Mouse (Mus musculus) gastrocnemius, postnatal 14 days (tissue): ENCODE data around the gene 1110051M20Rik. TPM values are rescaled to one million over a fixed set of nuclear protein-coding genes. Genes with fewer than 3 reads are reported as not detected.

Source experiments
- DNase-seq: peaks from one replicate; pipeline ENCODE4 v3.0.0; 2021; ENCODE audit warnings: mixed read lengths
- intact Hi-C: fragments of 180-260 bp; cut with DNase I; formaldehyde crosslinking; loops from one replicate; pipeline ENCODE4 v1.15.1; 2025; ENCODE audit warnings: low total_unique reads
- total RNA-seq, 2 experiments: library from RNA; stranded (reverse); gene quantifications; 2 replicates each; pipeline ENCODE4 v1.2.3; 2021

The 1110051M20Rik gene
- total RNA-seq, 2 experiments from 2014 or later = 11.3 to 13.2 TPM

GRCm38 (mm10) chr2:91429915-91430599 is 14.4 kb downstream of the 1110051M20Rik start:
- intact Hi-C loops = no loop called here
- DNase-seq = no peak

- intact Hi-C loops = no loop called here
Measured at GRCm38 (mm10) chr2:91429146-91429545, 15.4 kb downstream of the 1110051M20Rik start.

GRCm38 (mm10) chr2:91426321-91426720 is 18.2 kb downstream of the 1110051M20Rik start:
- no peak for DNase-seq
- intact Hi-C loops = no loop called here

More at GRCm38 (mm10) chr2:91429146-91429545, 15.4 kb downstream of the 1110051M20Rik start:
- no peak for DNase-seq

GRCm38 (mm10) chr2:91424061-91424720 is 20.3 kb downstream of the 1110051M20Rik start:
- no peak for DNase-seq
- intact Hi-C loops = no loop called here

- no peak for DNase-seq
- intact Hi-C loops = no loop called here
Measured at GRCm38 (mm10) chr2:91421641-91422040, 22.9 kb downstream of the 1110051M20Rik start.

- intact Hi-C loops = no loop called here
- DNase-seq = no peak
Measured at GRCm38 (mm10) chr2:91413811-91414210, 30.7 kb downstream of the 1110051M20Rik start.

GRCm38 (mm10) chr2:91412361-91412760 is 32.1 kb downstream of the 1110051M20Rik start:
- DNase-seq = no peak
- intact Hi-C loops = no loop called here

GRCm38 (mm10) chr2:91411473-91411872 is 33.0 kb downstream of the 1110051M20Rik start:
- DNase-seq = no peak
- intact Hi-C loops = no loop called here

- DNase-seq = no peak
- intact Hi-C loops = no loop called here
Measured at GRCm38 (mm10) chr2:91408031-91408430, 36.5 kb downstream of the 1110051M20Rik start.

- no peak for DNase-seq
- intact Hi-C loops = no loop called here
Measured at GRCm38 (mm10) chr2:91405071-91405470, 39.4 kb downstream of the 1110051M20Rik start.

GRCm38 (mm10) chr2:91399727-91400126 is 44.8 kb downstream of the 1110051M20Rik start:
- intact Hi-C loops = no loop called here
- DNase-seq = no peak

GRCm38 (mm10) chr2:91399168-91399567 is 45.3 kb downstream of the 1110051M20Rik start:
- DNase-seq = no peak
- intact Hi-C loops = no loop called here

- intact Hi-C loops = no loop called here
- no peak for DNase-seq
Measured at GRCm38 (mm10) chr2:91394078-91394477, 50.4 kb downstream of the 1110051M20Rik start.

- intact Hi-C loops = no loop called here
- no peak for DNase-seq
Measured at GRCm38 (mm10) chr2:91388738-91389137, 55.8 kb downstream of the 1110051M20Rik start.

- intact Hi-C loops = no loop called here
- no peak for DNase-seq
Measured at GRCm38 (mm10) chr2:91388281-91388680, 56.2 kb downstream of the 1110051M20Rik start.

GRCm38 (mm10) chr2:91387287-91387958 is 57.1 kb downstream of the 1110051M20Rik start:
- intact Hi-C loops = no loop called here
- DNase-seq = no peak

- DNase-seq = no peak
- intact Hi-C loops = no loop called here
Measured at GRCm38 (mm10) chr2:91386547-91387286, 57.8 kb downstream of the 1110051M20Rik start.

GRCm38 (mm10) chr2:91383294-91383693 is 61.2 kb downstream of the 1110051M20Rik start:
- DNase-seq = no peak
- intact Hi-C loops = no loop called here

GRCm38 (mm10) chr2:91377038-91377437 is 67.5 kb downstream of the 1110051M20Rik start:
- intact Hi-C loops = no loop called here
- DNase-seq = no peak

- intact Hi-C loops = no loop called here
- DNase-seq = no peak
Measured at GRCm38 (mm10) chr2:91370314-91370713, 74.2 kb downstream of the 1110051M20Rik start.
